Mouse (Mus musculus): ENCODE data around the gene 1700042G07Rik. TPM values are rescaled to one million over a fixed set of nuclear protein-coding genes. Genes with fewer than 3 reads are reported as not detected.
A peak's percentile ranks its signal among the peaks of the same experiment; 100 is the strongest.

Gene 1700042G07Rik
- total RNA-seq, 2 experiments from 2014 or later, result not detected

GRCm38 (mm10) chr4:116159912-116160311 lies 13.3 kb upstream of the 1700042G07Rik start:
- DNase-seq, result peak in 1 of 2 experiments; percentile 34
- intact Hi-C loops (cut with DNase I), result no loop called here

GRCm38 (mm10) chr4:116160769-116161168 lies 12.4 kb upstream of the 1700042G07Rik start:
- intact Hi-C loops (cut with DNase I), result no loop called here
- DNase-seq, result peak; percentile 45 to 54

DNA sequence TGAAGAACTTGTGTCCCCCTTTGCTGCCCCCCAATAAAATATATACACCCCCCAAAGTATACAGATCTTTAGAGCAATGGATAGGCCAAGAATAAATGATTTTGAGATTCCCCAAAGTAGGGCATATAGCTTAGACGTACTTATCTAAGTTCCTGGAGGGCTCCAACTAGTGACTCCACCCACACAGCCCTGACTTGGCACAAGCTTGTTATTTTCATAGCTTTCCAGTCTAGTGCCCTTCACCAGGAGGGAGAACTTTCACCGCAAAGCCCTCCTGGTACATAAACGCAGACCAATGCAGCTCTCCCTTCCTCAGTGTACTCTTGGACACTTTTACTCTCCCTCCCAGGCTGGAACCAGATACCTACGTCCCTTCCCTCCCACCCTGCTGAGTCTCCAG lies 11.0 kb upstream of the 1700042G07Rik start:
- intact Hi-C loops (cut with DNase I), result no loop called here
- DNase-seq, result no peak

GRCm38 (mm10) chr4:116164759-116165554 lies 8.2 kb upstream of the 1700042G07Rik start:
- intact Hi-C loops (cut with DNase I), result loop anchor here (5.0 kb wide), 1 partner anchor 172 kb away; no protein-coding TSS in a partner anchor
- DNase-seq, result no peak

GRCm38 (mm10) chr4:116165708-116166407 lies 7.3 kb upstream of the 1700042G07Rik start:
- no peak for DNase-seq
- intact Hi-C loops (cut with DNase I), result loop anchor here (2.0 to 5.0 kb wide), 2 partner anchors 31 to 171 kb away; no protein-coding TSS in a partner anchor

DNA sequence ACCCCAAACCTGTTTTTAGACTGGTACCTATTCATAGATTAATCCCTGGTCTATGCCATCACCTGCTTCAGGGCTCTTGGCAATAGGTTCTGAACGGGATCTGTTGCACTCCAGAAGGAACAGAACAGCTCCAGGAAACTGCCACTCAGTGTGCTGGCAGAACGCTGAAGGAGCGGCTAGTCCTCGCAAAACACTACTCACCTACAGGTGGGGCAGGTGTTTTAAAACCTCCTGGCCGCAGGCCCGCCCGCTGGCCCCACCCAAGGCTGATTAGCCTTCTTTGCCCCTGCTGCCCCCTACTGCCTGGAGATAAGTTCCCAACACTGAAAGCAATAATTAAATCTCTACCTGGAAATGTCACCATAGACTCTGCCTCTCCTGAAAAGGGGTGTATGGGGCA lies 5.8 kb upstream of the 1700042G07Rik start, which contains the start of gene Tspan1:
Gene Tspan1 (minus strand): TSS at position 198 of the 400 bp plus-strand sequence.
- intact Hi-C loops (cut with DNase I), result loop anchor here (2.0 to 5.0 kb wide), 2 partner anchors 33 to 170 kb away; no protein-coding TSS in a partner anchor
- DNase-seq, result no peak

GRCm38 (mm10) chr4:116168617-116169352 lies 4.4 kb upstream of the 1700042G07Rik start:
- intact Hi-C loops (cut with DNase I), result loop anchor here (5.0 kb wide), 1 partner anchor 169 kb away; no protein-coding TSS in a partner anchor
- peak; percentile 75 to 88 for DNase-seq

GRCm38 (mm10) chr4:116169353-116169672 lies 3.9 kb upstream of the 1700042G07Rik start:
- DNase-seq, result no peak
- intact Hi-C loops (cut with DNase I), result loop anchor here (5.0 kb wide), 1 partner anchor 168 kb away; no protein-coding TSS in a partner anchor

- no peak for DNase-seq
- intact Hi-C loops (cut with DNase I), result no loop called here
These were observed 580 bp downstream of the 1700042G07Rik start for GRCm38 (mm10) chr4:116173752-116174151.

- intact Hi-C loops (cut with DNase I), result no loop called here
- DNase-seq, result peak; percentile 38 to 47
These were observed 1.4 kb downstream of the 1700042G07Rik start for GRCm38 (mm10) chr4:116174466-116175116.

- no peak for DNase-seq
- intact Hi-C loops (cut with DNase I), result no loop called here
These were observed 2.0 kb downstream of the 1700042G07Rik start for GRCm38 (mm10) chr4:116175136-116175535.

- DNase-seq, result peak in 1 of 2 experiments; percentile 46
- intact Hi-C loops (cut with DNase I), result loop anchor here (2.0 kb wide), 1 partner anchor 45 kb away; the partner anchor contains the start of gene Pik3r3
These were observed 2.8 kb downstream of the 1700042G07Rik start for GRCm38 (mm10) chr4:116175711-116176542.

DNA sequence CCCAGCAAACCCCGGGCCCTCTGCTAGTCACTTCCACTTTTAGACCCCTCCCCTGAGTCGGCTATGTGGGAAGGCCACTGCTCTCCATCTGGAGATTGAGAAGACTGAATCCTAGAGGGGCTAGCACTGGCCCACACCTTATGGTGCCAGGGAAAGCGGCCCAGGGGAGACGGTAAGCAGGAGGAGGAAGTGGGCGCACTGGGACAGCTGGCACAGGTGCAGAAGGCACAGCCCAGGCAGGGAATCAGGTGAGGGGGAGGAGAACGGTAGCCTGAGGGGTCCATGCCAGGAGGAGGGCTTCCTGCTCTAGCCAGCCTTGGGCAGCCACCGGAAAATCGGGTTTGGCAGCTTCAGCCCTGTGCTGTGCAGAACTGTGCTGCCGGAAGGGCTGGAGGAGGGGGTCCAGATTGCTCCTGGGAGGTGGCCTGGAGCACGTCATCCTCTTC lies 3.4 kb downstream of the 1700042G07Rik start:
- DNase-seq, result peak; percentile 66 to 76
- intact Hi-C loops (cut with DNase I), result loop anchor here (2.0 kb wide), 1 partner anchor 44 kb away; the partner anchor contains the start of gene Pik3r3

DNA sequence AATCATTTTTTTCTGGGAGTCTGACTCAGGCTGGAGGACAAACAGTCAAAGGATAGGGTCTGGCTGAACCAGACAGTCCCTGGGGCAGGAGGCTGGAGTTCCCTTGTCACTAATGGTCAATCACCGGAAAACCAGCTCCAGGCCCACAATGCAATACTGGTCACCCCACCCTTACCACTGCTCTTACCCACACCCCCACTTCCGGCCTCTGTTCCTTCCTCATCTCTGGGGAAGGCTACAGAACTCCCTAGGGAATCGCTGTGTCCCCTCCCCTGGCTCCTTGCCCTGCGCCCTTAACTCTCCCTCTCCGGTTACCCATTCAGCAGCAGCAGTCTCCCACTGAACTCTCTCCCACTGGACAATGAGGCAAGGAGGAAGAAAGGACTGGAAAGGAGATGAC lies 4.0 kb downstream of the 1700042G07Rik start:
- peak; percentile 82 to 83 for DNase-seq
- intact Hi-C loops (cut with DNase I), result loop anchor here (2.0 kb wide), 1 partner anchor 44 kb away; the partner anchor contains the start of gene Pik3r3

GRCm38 (mm10) chr4:116182079-116182478 lies 8.9 kb downstream of the 1700042G07Rik start:
- DNase-seq, result no peak
- intact Hi-C loops (cut with DNase I), result no loop called here

GRCm38 (mm10) chr4:116182745-116183144 lies 9.6 kb downstream of the 1700042G07Rik start:
- intact Hi-C loops (cut with DNase I), result no loop called here
- peak; percentile 57 to 58 for DNase-seq

GRCm38 (mm10) chr4:116185083-116185482 lies 11.9 kb downstream of the 1700042G07Rik start:
- intact Hi-C loops (cut with DNase I), result no loop called here
- DNase-seq, result no peak

- peak; percentile 38 to 41 for DNase-seq
These were observed 19.2 kb downstream of the 1700042G07Rik start for GRCm38 (mm10) chr4:116192286-116192835.

More at GRCm38 (mm10) chr4:116192286-116192835, 19.2 kb downstream of the 1700042G07Rik start:
- intact Hi-C loops (cut with DNase I), result loop anchor here (2.0 kb wide), 1 partner anchor 28 kb away; the partner anchor contains the start of gene Pik3r3

Data from heart, postnatal 10 days (tissue).